Mouse (Mus musculus): ENCODE measurements around the gene Eddm3b. TPM values are rescaled to one million over a fixed set of nuclear protein-coding genes. Genes with fewer than 3 reads are reported as not detected.

The Eddm3b gene
- total RNA-seq, 2 experiments from 2014 or later: not detected

GRCm38 (mm10) chr14:51094921-51095320, 19.3 kb upstream of the Eddm3b start:
- no peak for DNase-seq

GRCm38 (mm10) chr14:51095736-51096524, 18.3 kb upstream of the Eddm3b start:
- no peak for DNase-seq

- peak; percentile 84 for DNase-seq
Measured at GRCm38 (mm10) chr14:51098300-51098699, 15.9 kb upstream of the Eddm3b start.

GRCm38 (mm10) chr14:51098921-51099320, 15.3 kb upstream of the Eddm3b start:
- no peak for DNase-seq

GRCm38 (mm10) chr14:51101284-51101683, 12.9 kb upstream of the Eddm3b start:
- DNase-seq: no peak

GRCm38 (mm10) chr14:51103217-51103616, 11.0 kb upstream of the Eddm3b start:
- DNase-seq: peak; percentile 81

- DNase-seq: no peak
Measured at GRCm38 (mm10) chr14:51104366-51104765, 9.9 kb upstream of the Eddm3b start.

GRCm38 (mm10) chr14:51106449-51106967, 7.7 kb upstream of the Eddm3b start:
- no peak for DNase-seq

GRCm38 (mm10) chr14:51111966-51112365, 2.3 kb upstream of the Eddm3b start:
- peak; percentile 62 for DNase-seq

- DNase-seq: no peak
Measured at GRCm38 (mm10) chr14:51113476-51113875, 750 bp upstream of the Eddm3b start.

- DNase-seq: no peak
Measured at GRCm38 (mm10) chr14:51125684-51126083, 11.5 kb downstream of the Eddm3b start.

GRCm38 (mm10) chr14:51127648-51128258, 13.5 kb downstream of the Eddm3b start:
- no peak for DNase-seq

GRCm38 (mm10) chr14:51128775-51129623, 14.8 kb downstream of the Eddm3b start:
- DNase-seq: no peak

GRCm38 (mm10) chr14:51129624-51129975, 15.4 kb downstream of the Eddm3b start:
- DNase-seq: no peak

GRCm38 (mm10) chr14:51130315-51130940, 16.2 kb downstream of the Eddm3b start:
- no peak for DNase-seq

GRCm38 (mm10) chr14:51131086-51131815, 17.0 kb downstream of the Eddm3b start:
- DNase-seq: no peak

GRCm38 (mm10) chr14:51132372-51132771, 18.1 kb downstream of the Eddm3b start:
- DNase-seq: no peak

- no peak for DNase-seq
Measured at GRCm38 (mm10) chr14:51140342-51140741, 26.1 kb downstream of the Eddm3b start.

- no peak for DNase-seq
Measured at GRCm38 (mm10) chr14:51142119-51142518, 27.9 kb downstream of the Eddm3b start.

GRCm38 (mm10) chr14:51142568-51142967, 28.3 kb downstream of the Eddm3b start:
- no peak for DNase-seq

- no peak for DNase-seq
Measured at GRCm38 (mm10) chr14:51143287-51143686, 29.1 kb downstream of the Eddm3b start.

GRCm38 (mm10) chr14:51143937-51144336, 29.7 kb downstream of the Eddm3b start:
- no peak for DNase-seq
